Mouse (Mus musculus): ENCODE measurements around the gene Polrmt.

Polrmt gene

DNA sequence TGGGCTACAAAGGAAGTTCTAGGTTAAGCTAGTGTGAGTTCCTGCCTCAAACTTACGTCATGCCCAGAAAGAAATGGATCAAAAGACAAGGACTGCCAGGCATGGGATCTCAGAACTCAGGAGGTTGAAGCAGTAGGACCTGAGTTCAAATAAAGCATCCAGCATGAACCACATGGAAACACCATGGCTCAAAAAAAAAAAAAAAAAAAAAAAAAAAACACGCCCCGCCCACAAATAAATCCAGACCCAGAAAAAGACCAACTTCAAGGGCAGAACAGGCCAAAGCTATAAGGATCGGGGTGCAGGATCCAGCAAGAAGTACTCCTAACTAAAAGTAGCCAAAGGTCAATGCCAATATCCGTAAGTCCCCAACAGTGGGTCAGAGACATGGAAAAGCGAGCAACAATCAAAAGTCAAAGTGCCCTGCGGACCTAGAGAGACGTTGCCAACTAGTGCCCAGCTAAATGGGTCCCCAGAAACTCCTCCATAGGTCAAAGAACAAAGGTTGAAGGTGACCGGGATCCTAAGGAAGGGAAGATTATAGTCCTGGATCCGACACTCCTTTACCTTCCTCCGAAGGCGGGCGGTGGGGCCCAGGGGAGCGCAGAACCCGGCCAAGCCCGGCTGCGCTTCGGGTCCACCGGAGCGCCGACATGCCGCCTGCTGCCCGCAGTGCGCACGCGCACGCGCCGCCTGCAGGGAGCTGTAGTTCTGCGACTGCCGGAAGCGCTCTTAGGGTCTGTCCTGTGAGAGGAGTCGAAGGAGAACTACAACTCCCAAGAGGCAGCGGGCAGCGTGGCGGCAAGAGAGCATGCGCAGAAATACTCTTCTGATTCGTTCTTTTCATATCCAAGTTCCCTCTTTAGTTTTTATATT is at the start of gene Polrmt:
Gene Polrmt (minus strand): TSS at position 684 of the 876 bp plus-strand sequence.
- DNase-seq (ENCODE audit: low read depth, low spot score) = peak; percentile 98

DNA sequence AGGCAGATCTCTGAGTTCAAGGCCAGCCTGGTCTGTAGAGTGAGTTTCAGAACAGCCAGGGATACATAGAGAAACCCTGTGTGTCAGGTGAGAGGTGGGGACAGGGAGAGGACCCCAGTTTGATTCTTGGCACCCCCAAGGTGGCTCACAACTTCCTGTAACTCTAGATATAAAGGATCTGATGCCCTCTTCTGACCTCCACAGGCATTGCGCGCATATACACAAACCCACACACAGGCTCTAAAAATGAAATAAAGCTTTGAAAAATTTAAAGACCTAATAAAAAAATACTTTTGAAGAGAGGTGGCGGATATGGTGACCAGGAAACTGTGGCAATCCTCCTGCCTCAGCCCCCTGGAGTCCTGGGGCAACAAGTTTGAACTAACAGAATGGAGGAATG is 49.5 kb upstream of the Polrmt start:
- no peak for DNase-seq (ENCODE audit: low read depth, low spot score)

DNA sequence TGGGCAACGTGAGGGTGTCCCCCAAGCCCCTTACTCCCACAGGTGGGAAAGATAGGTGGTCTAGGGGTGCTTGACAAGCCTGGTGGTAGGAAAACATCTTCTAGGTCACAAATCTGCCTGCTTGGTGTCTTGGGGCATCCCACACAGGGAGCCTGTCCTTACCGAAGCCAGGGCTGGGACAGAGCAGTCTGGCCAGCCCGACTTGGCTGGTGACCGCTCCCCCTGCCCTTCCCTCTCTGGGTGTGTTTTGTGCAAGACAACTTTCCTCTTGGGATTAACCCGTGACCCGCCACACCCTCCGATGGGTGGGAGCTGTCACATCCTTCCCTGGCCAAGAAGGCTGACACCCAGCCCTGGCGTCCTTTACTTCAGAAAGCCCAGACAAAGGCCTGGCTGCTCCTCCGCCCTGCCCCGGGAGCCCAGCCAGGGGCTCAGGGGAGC is 48.1 kb upstream of the Polrmt start:
- DNase-seq (ENCODE audit: low read depth, low spot score) = no peak

DNA sequence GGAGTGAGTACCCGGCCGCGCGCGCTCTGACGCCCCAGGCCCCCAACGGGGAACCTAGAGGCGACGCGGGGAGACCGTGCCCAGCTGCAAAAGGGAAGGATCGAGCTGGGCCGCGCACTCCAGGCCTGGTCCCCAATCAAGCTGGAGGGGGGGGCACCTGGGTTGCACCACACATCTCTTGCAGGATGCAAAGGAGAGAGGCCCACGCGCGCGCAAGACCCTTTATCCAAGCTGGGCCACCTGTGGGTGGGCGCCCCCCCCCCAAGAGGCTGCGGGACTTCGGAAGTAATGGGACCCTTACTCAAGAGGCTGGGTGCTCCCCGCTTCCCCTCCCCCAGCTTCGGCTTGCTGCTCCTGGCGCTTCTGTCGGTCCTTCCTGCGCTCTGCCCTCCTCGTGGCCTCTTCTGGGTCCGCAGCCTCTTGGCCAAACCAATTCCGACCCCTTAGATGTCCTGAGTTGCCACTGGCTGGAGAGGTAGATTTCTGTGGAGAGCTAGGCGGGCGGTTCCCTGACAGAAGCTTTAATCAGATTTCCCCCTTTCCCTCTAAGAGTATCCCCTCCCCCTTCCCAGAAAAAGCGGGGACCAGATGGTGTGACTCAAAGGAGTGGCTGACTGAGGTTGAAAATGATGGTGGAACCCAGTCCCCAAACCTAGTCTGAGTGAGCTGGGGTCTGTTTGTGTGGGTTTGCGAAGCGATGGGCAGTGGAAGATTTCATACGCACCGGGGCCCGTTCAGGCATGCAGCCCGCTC is 47.5 kb upstream of the Polrmt start:
- no peak for DNase-seq (ENCODE audit: low read depth, low spot score)

DNA sequence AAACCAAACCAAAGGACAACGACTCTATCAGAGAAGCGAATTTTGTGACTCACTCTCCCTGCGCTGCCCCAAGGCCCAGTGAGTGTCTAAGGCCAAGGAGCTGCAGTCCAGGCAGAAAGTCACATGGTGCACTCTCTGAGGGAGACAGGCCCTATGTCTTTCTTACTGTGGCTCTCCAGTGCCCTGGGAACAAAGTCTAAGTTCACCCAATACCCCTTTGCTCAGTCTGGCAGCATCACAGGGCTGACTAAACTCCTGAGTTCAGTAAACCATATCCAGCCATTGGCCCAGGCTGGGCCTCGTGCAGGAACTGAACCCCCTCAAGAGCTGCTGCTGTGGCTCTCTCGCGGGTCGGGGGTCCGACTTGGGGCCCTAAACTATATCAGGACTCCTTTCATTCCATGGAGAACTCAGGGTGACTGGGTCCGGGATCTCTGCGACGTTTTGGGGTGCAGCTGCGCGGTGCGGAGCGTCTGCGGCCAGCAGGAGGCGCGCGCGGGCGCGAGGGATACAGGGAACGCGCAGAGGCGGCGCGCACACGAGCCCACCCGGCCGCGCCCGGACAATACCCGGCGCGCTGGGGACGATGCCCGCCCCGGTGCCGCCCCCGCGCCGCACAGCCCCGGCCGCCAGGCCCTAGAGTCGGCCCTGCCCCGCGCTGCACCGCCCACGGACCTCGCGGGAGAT is 46.8 kb upstream of the Polrmt start, which contains the start of gene Palm:
Gene Palm (plus strand): TSS at position 522 of the 687 bp plus-strand sequence.
- peak; percentile 78 for DNase-seq (ENCODE audit: low read depth, low spot score)

DNA sequence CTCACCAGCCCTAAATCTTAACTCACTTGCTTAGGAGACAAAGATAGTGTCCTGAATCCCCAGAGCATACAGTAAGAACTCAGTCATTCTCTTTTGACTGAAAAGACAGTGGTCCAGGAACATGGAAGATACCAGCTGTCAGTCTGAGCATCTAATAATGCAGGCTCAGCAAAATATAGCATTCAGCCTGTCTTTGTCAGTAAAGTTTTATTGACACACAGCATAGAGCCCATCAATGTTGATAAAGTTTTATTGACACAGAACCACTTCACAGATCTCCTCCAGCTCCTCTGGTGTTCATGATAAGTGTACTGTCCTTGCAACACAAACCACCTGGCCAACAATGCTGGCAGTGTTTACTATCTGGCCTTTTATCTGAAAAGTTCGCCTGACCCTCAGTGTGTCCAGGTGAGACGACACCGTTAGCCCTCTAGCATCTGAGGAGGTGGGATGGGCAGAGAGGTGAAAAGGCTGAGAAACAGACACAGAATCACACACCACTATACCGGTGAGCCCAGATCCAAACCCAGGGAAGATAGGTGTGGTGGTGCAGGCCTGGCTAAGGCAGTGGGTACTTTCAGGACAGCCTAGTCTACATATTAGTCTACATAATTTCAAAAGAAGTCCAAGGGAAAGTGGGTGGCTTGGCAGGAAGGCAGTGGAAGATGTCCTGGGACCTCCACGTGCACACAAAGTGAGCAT is 46.1 kb upstream of the Polrmt start:
- DNase-seq (ENCODE audit: low read depth, low spot score) = no peak

DNA sequence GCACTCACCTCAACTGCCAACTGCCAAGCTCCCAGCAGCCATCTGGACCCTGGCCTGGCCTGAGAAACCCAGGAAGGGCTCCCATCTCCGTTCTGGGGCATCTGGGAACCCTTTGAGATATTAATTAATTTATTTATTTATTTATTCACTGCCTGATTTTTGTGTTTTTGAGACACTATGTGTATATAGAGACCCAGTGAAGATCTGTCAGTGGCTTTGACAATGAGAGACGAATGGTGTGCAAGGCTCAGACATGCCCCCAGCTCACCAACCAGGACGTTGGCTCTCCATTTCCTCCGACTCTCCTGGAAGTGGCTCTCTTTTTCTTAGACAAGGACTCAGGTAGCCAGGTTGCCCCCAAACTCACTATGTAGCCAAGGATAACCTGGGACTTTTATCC is 44.5 kb upstream of the Polrmt start, which contains the start of gene Prss57:
Gene Prss57 (minus strand): TSS at position 101 of the 400 bp plus-strand sequence.
- DNase-seq (ENCODE audit: low read depth, low spot score) = no peak

DNA sequence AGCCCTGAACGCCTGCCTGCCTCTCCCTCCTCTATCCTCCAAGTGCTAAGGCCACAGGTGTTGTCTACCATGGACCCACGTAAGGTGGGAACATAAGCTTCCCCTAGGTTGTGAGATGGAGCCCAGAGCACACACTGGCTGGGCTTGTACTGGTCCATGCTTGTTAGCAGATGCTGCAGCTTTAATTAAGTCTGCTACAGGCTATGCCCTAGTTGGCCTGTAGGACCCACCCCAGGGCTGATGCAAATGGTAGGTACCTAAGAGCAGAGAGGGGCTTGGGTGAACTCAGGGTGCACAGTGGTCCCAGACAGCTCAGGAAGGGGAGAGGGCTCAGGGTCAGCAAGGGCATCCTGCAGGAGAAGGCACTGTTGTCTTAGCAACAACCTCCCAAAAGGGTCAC is 43.2 kb upstream of the Polrmt start:
- DNase-seq (ENCODE audit: low read depth, low spot score) = no peak

DNA sequence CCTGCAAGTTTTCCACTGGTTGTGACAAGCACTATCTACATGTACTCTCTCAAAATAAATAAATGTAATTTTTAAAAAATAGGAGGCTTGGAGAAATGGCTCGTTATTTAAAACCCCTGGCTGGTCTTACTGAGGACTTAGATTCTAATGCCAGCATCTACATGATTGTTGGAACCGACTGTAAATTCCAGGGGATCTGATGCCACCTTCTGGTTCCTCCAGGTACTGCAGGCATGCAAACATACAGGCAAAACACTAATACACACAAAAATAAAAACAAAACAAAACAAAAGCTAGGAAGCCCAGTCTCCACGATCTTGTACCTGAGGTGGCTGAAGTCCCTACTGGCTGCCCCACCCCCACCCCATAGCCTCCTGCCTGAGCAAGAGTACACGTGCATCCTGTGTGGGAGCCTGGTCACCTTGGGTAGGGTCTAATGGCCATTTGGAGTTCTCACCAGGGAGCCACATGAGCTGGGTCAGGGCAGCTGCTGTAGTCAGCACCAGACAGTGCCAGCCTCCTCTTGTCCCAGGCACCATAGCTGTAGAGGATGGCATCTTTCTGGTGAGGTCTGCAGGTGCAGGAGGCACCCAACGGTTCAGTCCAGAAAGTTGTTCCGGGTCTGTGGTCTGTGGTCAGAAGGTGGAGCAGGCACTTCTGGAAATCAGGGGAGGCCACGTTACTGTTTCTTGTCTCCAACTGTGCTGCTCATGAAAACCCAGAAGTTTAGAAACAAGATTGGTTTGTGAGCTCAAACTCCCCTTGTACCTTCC is 42.2 kb upstream of the Polrmt start:
- peak; percentile 79 for DNase-seq (ENCODE audit: low read depth, low spot score)

DNA sequence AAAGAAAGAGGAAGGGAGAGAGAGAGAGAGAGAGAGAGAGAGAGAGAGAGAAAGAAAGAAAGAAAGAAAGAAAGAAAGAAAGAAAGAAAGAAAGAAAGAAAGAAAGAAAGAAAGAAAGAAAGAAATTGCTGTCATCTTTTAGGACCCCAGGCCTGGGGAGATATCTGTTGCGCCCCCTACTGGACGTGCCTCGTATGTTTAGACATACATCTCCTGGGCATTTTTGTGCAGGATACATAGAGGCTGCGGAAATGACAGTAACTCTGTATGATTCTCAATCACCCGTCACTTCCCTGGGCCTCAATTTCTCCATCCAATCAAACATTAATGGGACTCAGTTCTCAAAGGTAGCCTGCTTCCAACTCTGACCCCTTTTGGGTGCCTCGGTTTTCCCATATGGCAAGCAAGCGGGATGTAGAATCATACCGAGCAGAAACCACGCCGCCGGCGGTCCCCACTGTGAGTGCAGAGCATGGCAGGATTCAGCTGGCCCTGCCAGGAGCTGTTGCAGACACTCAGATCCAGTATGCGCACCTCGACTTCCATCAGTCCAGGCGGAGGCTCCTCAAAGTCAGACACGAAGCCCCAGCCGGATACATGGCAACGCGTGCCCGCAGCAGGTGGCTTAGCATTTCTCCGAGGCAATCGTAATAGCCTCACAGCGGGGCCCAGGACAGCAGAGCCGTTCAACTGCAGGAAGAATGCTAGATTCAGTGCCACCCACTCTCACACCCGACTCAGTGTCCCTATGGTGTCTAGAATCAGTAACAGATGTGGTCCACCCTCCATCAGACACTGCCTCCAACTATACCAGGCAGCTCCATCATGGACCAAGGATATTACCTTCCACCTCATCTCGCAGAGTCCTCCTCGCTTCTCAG is 37.8 kb upstream of the Polrmt start:
- peak; percentile 53 for DNase-seq (ENCODE audit: low read depth, low spot score)

DNA sequence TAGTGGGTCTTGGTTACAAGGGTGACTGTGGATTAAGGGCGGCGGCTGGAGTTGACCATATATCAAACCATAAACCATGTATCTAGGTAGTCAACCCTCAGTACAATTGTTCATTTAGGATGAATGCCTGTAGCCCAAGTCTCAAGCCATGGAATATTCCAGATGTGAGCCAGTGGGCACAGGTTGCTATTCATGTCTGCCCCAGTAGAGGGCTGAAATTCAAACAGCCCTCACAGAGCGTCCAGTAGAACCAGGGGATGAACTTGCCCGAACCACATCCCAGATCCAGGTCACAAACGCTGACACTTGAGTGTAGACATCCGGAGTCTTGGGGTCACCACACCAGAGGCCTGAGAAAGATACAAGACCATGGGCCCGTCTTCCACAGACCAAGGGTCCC is 36.7 kb upstream of the Polrmt start:
- no peak for DNase-seq (ENCODE audit: low read depth, low spot score)

DNA sequence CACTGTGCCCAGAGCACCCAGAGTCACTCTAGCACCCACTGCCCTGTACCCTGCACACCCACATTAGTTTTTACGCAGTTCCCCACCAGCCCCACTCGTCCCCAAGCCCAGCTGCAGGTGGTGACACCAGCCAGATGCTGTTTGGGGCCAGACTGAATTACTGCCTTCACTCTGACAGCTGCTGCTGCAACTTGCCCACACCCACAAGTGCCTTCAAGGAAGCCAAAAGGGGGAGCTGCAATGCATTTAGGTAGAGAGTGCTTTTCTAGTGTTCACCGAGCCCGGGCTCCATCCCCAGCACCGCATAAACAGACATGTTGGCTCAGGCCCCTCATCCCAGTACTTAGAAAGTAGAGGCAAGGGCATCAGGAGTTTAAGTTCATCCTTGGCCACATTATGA is 35.6 kb upstream of the Polrmt start:
- DNase-seq (ENCODE audit: low read depth, low spot score) = no peak

DNA sequence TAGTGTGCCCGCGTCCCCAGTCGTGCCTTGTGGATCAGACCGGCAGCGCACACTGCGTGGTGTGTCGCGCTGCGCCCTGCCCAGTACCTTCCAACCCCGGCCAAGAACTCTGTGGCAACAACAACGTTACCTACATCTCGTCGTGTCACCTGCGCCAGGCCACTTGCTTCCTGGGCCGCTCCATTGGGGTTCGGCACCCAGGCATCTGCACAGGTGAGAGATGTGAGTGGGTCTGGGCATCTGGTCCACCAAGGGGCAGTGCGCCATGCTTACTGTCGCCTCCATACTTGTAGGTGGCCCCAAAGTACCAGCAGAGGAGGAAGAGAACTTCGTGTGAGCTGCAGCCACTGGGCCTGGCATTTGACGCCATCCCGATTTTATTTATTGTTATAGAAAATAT is 34.8 kb upstream of the Polrmt start:
- DNase-seq (ENCODE audit: low read depth, low spot score) = no peak

DNA sequence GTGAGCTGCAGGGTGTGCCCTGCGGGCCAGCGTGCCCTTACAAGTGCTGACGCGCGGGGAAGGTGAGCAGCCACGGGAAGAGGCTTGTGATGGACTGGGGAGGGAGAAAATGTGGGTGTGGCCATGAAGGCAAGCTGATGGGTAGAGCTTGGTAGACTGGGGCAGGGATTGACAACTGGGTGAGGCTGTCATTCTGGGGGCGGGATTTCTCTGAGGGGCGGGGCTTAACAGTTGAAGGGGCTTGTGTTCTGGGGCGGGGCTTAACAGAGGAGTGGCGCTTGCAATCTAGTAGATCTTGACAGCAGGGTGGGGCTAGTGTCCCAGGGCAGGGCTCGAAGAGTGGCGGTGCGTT is 34.3 kb upstream of the Polrmt start:
- DNase-seq (ENCODE audit: low read depth, low spot score) = no peak

DNA sequence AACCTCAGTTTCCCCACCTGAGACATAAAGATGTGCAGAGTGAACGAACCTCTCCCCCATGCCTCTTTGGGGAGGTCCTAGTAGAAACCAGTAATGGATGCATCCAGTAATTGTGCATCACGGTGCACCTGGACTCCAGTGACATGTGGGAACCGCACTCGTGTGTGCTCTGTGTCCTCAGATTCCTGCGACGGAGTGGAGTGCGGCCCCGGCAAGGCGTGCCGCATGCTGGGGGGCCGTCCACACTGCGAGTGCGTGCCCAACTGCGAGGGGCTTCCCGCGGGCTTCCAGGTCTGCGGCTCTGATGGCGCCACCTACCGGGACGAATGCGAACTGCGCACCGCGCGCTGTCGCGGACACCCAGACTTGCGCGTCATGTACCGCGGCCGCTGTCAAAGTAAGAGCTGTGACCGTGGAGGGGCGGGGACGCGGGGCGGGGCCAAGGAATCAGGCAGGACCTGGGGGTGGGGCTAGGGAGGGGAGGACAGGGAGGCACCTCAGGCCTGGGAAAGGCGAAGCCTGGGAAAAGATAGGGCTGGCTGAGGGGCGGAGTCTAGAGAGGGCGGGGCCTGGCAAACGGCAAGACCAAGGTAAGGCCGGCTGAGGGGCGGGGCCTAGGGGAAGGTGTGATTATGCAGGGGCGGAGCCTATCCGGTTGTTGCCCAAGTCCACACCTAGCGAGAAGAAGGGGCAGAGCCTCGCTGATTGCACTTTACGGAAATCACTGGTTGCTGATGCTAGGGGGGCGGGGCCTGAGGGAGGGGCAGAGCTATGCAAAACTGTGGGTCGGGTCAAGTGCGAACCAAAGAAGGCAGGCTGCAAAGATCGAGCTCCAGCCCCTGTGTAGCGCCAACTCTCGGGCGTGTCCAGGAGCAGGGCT is 33.6 kb upstream of the Polrmt start:
- DNase-seq (ENCODE audit: low read depth, low spot score) = peak; percentile 98

DNA sequence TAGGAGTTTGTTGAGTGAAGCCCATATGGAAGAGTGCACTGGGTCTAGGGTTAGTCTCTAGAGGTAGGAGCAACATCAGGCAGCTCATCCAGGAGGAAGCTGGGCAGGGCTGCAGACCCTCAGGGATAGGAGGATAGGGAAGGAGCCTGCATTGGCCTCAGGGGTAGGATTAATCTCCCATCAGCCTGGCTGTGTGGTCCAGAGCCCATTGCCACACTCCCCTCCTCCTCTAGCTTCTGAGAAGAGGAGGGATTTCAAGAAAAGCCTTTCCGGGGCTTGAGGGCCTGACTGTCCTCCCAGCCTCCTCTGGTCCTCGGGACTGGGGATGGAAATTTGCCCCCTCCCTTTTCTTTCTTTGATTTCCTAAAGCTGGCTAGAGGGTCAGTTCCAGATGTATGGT is 32.8 kb upstream of the Polrmt start:
- no peak for DNase-seq (ENCODE audit: low read depth, low spot score)

DNA sequence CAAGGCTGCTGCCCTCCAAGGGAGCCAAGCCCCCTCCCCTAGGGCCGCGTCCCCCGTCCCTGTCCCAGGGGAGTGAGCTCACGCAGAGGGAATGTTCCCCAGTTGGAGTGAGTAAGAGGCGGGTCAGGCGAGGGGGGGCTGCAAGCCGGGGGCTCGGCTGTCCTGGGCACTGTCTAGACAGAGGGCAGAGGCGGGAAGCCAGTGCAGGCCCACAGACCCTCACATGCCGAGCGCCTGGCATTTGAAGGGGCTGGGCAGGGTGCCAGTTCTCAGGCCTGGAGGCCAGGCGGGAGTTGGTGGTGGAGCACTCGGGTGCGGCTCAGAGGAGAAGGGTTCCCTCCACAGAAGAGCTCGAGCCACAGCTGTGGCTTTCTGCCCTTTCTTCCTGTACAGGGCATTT is 31.6 kb upstream of the Polrmt start:
- DNase-seq (ENCODE audit: low read depth, low spot score) = no peak

DNA sequence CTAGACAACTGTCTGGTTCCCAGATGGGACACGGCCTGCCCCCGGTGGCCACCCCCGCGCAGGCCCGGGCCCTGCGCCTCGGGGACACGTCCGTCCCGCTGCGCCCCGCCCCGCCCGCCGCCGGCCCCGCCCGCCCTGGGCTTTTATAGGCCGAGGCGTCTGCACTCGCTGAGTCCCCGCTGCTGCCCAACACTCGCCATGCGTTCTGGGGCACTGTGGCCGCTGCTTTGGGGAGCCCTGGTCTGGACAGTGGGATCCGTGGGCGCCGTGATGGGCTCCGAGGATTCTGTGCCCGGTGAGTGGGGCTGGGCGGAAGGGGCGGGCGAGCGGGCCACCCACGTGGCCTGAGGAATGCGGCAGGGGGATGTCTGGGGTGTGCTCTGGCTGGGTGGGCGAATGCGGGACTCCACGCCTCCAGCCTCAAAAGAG is 30.7 kb upstream of the Polrmt start, which contains the start of gene Fstl3:
Gene Fstl3 (plus strand): TSS at position 170 of the 429 bp plus-strand sequence.
- DNase-seq (ENCODE audit: low read depth, low spot score) = no peak
